Mouse (Mus musculus) layer of hippocampus, adult 2 months (tissue): ENCODE results near the gene Pdcl3. TPM values are rescaled to one million over a fixed set of nuclear protein-coding genes. Genes with fewer than 3 reads are reported as not detected.

Experiments used
- DNase-seq, 2 experiments: peaks; one replicate each; pipeline ENCODE4 v3.0.0; 2022; ENCODE audit warnings: low spot score in 2 of 2
- H3K27ac ChIP-seq: fragments of 200-600 bp; 2 replicates; pipeline ENCODE4 v1.8.1; 2022
- H3K4me3 ChIP-seq: fragments of 200-600 bp; 2 replicates; pipeline ENCODE4 v1.8.1; 2022; ENCODE audit warnings: mild to moderate bottlenecking
- CTCF ChIP-seq: fragments of 200-600 bp; conservative IDR thresholded peaks from 2 replicates; pipeline ENCODE4 v1.8.1; 2022; ENCODE audit warnings: antibody characterized with exemption, mild to moderate bottlenecking, moderate library complexity
- long read RNA-seq, 2 experiments: library from polyadenylated mRNA; stranded (forward); transcript quantifications; one replicate each; pipeline ENCODE4 v2.0.0; 2021; ENCODE audit warnings: borderline mapping rate in 2 of 2
- total RNA-seq, 2 experiments: library from RNA; stranded (reverse); gene quantifications; 2 replicates each; pipeline ENCODE4 v1.2.3; 2021

Gene Pdcl3
- 10 to 100 TPM; 36.3 TPM for total RNA-seq
- long read RNA-seq, experiment 1, transcript Pdcl3-201 (6 exons, 3,914 nt): major isoform, 16 of 19 reads
- long read RNA-seq, experiment 1, partial matches to known transcripts: 0 of 19 reads
- long read RNA-seq, experiment 1, other reads (novel, unspliced or antisense): 3 of 19 reads
- long read RNA-seq, experiment 2, transcript Pdcl3-201 (6 exons, 3,914 nt): major isoform, 20 of 29 reads
- long read RNA-seq, experiment 2, partial matches to known transcripts: 1 of 29 reads
- long read RNA-seq, experiment 2, other reads (novel, unspliced or antisense): 8 of 29 reads

DNA sequence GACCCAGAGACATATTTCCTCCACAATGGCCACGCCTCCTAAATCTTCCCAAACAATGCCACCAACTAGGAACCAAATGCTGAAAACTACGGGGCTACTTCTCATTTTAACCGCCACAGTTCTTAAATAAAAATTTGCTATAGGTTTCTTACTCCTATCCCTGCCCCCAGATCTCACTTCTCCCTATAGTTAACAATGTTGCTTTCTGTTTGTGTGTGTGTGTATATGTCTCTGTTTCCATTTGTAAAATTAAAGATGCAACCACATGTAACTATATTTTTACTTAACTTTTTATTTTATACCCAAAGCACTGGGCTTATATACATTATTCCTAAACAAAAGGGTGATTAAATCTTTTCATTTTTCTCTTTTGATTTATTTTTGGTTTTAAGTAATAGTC, at the start of gene Pdcl3:
Gene Pdcl3, plus strand, starts transcription at position 301 of the 400 bp plus-strand sequence.
- DNase-seq: no peak
- no peak for TF ChIP-seq CTCF
- H3K4me3 ChIP-seq: no peak within 1 kb of the TSS
- no peak within 1 kb of the TSS for H3K27ac ChIP-seq

DNA sequence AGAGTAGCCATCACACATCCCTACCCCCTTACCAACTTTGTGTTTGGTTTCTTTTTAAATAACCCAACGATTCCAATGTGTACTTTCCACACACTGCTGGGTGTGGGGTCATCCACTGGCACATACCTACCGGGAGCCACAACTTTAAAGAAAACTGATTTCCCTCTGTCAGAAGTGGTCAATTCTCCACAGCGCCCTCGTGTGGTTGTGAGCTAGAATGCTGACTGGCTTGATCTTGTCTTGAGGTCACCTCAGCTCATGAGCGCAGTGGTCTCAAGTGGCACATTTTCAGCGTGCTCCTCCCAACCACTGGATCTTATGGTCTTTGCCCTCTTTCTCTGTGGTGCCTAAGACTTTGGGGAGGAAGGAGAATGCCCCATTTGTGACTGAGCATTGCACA, 48.6 kb upstream of the Pdcl3 start:
- peak in 1 of 2 experiments; percentile 34 for DNase-seq
- Histone ChIP-seq H3K4me3 (no peak overlapping the region), H3K27ac (no peak overlapping the region)
- peak; percentile 81 for TF ChIP-seq CTCF

DNA sequence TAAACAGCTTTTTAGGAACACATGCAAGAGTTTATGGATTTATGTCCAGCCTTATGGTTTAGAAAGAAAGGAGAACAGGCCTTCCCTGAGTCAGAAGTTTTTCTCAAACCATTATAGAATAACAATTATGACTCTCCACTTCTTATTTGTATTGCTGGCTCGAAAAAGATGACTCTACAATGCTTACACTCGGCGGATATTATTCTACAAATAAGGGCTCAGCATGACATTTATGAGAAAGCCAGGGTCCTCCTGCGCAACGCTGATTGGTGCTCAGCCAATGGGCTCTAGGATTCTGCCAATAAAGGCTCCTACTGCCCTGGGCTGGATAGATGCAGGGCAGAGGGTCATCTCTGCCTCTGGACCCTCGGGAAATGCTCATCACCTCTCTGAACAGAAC, 46.6 kb upstream of the Pdcl3 start, which contains the start of gene Nms:
Gene Nms, plus strand, starts transcription at position 301 of the 400 bp plus-strand sequence.
- Histone ChIP-seq H3K4me3 (no peak within 1 kb of the TSS), H3K27ac (no peak within 1 kb of the TSS)
- no peak for DNase-seq
- no peak for TF ChIP-seq CTCF

DNA sequence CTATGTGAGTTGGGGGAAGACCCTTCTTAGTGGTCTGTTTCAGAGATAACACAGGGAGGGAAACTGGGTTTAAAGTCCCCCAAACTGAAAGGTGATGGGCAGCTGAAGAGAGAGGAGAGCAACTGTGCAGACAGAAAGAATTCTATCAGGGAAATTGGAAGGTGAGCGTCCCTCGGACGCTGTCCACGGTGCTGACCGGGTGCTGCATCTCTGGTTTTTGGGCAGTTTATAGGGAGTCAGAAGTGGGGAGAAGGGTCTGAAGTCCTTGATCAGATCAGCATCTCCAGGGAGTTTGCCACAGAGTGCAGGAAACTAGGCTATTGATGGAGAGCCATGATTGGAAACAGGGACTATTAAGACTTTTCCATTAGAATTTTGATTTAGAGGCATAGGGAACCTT, 45.8 kb upstream of the Pdcl3 start:
- H3K4me3 ChIP-seq: no peak overlapping the region
- no peak for DNase-seq
- no peak overlapping the region for H3K27ac ChIP-seq
- no peak for TF ChIP-seq CTCF

DNA sequence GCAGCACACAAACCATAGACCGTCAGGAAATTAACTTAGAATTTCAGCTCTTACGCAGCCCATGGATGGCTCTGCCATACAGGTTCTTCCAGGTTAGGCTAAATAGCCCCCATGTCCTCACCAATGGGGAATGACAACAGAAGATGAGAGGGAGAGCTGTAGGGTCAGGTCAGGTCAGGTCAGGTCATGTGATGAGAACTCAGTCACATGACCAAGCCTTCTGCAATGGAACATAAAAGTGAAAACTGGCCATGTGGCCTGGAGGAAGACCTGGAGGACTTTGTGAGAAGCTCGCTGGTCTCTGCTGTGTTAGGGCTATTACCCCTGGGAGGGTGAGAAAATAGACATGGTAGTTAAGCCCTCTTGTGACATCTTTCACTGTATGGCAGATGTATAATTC, 29.0 kb upstream of the Pdcl3 start:
- no peak for DNase-seq
- no peak for TF ChIP-seq CTCF
- no peak overlapping the region for H3K27ac ChIP-seq
- no peak overlapping the region for H3K4me3 ChIP-seq

DNA sequence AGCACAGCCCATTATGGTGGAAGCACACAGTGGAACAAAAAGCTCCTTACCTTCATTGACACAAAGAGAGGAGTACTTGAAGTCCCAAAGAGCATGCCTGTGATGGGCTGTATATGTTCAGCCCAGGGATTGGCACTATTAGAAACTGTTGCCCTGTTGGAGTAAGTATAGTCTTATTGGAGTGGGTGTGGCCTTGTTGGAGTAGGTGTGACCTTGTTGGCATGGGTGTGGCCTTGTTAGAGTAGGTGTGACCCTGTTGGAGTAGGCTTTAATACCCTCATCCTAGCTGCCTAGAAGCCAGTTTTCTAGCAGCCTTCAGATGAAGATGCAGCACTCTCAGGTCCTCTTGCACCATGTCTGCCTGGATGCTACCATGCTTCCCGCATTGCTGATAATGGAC, 16.3 kb upstream of the Pdcl3 start:
- no peak for TF ChIP-seq CTCF
- H3K4me3 ChIP-seq: no peak overlapping the region
- no peak overlapping the region for H3K27ac ChIP-seq
- DNase-seq: no peak

DNA sequence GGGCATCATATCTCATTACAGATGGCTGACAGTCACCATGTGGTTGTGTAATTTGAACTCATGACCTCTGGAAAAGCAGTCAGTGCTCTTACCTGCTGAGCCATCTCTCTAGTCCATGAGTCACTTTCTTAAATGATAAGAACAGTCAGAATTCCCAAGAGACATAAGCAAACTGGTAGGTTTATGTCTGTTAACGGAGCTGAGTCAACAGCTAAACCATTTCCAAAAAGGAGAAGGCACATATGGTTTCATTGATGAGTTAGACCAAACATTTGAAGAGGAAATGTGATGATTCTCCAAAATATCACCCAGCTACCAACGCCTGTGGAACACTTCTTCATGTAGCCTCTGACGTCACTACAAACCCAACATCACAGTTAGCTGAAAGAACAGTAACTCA, 13.7 kb upstream of the Pdcl3 start:
- TF ChIP-seq CTCF: no peak
- Histone ChIP-seq H3K4me3 (no peak overlapping the region), H3K27ac (no peak overlapping the region)
- DNase-seq: no peak

DNA sequence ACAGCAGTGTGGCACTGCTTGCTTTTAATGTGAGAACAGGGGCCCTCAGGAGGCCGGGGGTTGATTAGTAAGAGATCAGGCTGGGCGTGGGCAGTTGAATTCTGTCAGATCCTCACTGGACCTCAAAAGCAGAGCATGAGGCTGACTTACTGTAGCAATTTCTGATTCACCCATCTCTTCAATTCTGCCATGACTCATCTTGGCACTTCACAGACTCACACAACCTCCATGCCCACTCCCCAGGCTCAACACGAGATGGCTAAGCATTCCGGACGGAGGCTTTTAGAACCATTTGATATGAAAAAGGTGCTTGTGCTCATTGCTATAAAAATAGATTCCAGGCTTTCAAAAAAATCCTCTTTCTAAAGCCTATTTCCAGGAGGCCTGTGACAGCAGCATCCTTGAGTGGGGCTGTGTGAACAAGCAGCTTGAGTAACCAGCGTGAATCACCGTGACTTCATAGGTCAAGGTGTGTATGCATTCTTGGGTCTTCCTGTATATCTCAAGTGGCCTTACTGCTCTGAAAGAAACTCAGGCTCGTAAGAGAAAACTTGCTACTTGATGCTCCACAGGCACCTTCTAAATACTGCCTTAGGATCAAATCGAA, 12.3 kb upstream of the Pdcl3 start:
- DNase-seq: no peak
- no peak for TF ChIP-seq CTCF
- no peak overlapping the region for H3K27ac ChIP-seq
- H3K4me3 ChIP-seq: no peak overlapping the region

DNA sequence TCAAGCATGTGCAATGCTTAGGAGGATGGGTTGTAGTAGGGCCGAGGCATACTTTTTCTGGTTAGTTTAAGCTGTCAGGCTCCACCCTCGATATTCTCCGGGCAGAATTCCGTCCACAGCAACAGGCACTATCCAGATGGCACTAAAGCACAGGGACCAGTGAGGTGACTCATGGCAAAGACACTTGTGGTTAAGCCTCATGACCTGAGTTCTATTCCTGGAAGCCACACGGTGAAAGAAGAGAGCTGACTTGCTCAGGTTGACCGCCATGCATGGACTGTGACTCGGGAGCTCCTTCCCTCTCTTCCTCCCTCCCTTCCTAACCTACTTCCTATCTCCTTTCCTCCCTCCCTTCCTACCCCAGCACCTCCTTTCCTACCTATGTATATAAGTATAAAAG, 5.5 kb upstream of the Pdcl3 start:
- DNase-seq: no peak
- TF ChIP-seq CTCF: no peak
- Histone ChIP-seq H3K4me3 (no peak overlapping the region), H3K27ac (no peak overlapping the region)

DNA sequence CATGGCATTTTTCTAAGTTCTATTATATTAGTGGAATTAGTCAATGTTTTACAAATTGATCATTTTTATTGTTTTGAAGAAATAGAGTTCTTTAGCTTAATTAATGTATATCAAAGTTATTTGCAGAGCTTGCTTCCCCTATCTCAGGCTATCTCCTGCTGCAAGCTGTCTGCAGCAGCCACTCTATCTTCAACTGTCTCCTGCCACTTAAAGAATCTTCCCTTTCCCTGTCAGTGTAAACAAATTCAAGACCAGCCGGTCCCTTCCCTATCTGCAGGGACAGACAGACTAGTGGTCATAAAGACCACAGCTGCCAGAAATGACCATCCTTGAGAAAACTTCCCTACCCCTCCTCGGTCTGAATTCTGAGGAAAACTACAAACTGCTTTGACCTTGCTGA, 1.5 kb upstream of the Pdcl3 start:
- Histone ChIP-seq H3K27ac (no peak overlapping the region), H3K4me3 (no peak overlapping the region)
- no peak for DNase-seq
- TF ChIP-seq CTCF: no peak

DNA sequence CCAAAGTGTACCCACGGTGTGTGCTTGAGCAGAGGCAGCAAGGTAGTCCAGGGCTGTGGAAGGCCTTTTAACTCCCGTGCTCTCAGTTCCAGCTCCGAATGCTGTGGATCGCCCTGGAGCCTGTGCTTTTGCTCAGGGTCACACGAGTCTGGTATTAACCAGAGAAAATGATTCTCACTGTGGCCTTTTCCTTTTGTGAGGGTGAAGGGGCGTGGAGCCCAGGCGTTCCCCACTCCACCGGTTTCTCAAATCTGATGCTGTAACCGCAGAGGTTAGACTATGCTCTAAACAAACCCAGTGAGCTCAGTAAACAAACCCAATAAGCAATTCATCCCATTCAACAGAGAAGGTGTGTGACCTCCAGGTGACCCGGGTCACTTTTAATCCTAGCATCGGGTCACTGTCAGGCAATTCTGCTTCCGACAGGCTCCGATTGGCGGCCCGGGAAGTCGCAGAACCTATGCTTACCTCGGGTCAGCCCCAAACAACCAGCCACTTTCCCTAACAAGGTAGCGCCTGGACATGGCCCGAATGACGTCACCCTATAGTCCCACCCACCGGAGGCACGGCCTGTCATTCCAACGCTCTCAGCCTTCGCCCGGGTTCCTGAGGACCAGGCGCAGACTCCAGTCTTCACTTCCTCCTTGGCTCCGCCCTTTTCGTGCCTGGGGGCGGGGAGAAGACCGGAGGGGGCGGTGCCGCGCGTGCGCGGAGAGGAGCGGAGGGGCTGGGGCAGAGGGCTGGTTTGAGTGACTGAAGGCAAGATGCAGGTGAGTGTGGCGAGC, 1.9 kb downstream of the Pdcl3 start:
- Histone ChIP-seq H3K4me3 (peak overlapping the region; percentile 97), H3K27ac (peak overlapping the region; percentile 91)
- peak; percentile 94 to 96 for DNase-seq
- no peak for TF ChIP-seq CTCF

DNA sequence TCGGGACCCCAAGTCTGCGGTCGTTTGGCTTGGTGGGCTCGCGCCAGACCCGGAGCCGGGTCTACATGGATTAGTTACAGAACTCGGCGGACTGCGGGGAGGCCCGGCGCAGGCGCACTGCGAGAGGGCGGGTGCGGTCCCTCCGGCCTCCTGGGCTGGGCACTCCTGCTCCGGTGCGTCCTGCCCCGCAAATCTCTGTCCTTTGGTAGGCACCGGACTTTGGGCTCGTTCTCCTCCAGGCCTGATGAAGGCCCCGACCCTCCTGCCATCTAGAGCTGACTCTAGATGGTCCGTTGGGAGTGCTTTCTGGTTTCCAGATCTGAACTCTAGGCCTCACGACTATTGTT, 2.4 kb downstream of the Pdcl3 start:
- H3K27ac ChIP-seq: peak overlapping the region; percentile 91
- no peak for TF ChIP-seq CTCF

DNA sequence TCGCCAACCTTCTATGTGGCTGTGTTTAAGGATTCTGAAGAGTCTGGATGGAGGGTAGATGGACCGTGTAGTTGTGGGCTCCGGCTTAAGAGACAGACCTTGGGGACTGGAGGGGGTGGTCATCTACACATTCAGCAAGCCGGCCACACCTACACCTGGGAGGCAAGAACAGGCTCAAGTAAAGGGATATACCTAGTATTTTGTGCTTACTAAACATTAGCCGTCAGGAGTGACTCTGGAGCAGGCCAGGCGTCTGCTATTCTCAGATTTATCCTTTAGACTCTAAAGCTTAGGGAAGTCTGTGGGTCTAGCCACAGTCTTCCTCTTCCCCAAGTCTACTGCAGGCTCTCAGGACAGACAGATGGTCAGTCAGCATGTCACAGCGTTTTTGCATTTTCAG, 2.9 kb downstream of the Pdcl3 start:
- peak overlapping the region; percentile 97 for H3K4me3 ChIP-seq
- no peak for DNase-seq
- TF ChIP-seq CTCF: no peak
- H3K27ac ChIP-seq: peak overlapping the region; percentile 91

More for the DNA sequence above, 2.4 kb downstream of the Pdcl3 start:
- DNase-seq: no peak
- H3K4me3 ChIP-seq: peak overlapping the region; percentile 97
